Mouse (Mus musculus): Measurements from ENCODE around the gene Ptchd1. TPM values are rescaled to one million over a fixed set of nuclear protein-coding genes. Genes with fewer than 3 reads are reported as not detected.

Ptchd1 gene
- polyA plus RNA-seq, 1 experiment, result 0.53 TPM

- Histone ChIP-seq H3K79me3 (ENCODE audit: low read depth) (no peaks in the 10 kb centered on the region), H3ac (ENCODE audit: control insufficient read depth, insufficient read length, low read depth) (no peak overlapping the region), H3K79me2 (ENCODE audit: control insufficient read depth, insufficient read depth) (no peaks in the 10 kb centered on the region), H3K4me3 (ENCODE audit: insufficient read depth, poor library complexity, severe bottlenecking) (no peak overlapping the region), H3K27me3 (ENCODE audit: control insufficient read depth, insufficient read depth, insufficient read length) (no peaks in the 10 kb centered on the region), H3K36me3 (ENCODE audit: control insufficient read depth, insufficient read depth) (no peaks in the 10 kb centered on the region)
- TF ChIP-seq MYOG (IDR thresholded peaks at IDR 0.05; ENCODE audit: control insufficient read depth, extremely low read depth, insufficient read length) (no peak), USF1 (IDR thresholded peaks at IDR 0.05; ENCODE audit: low read depth) (no peak), FOSL1 (IDR thresholded peaks at IDR 0.05; ENCODE audit: insufficient read depth, low read length, poor library complexity, severe bottlenecking) (no peak), CTCF (IDR thresholded peaks at IDR 0.05; ENCODE audit: control insufficient read depth, insufficient read depth, insufficient read length) (no peak)
Measured at GRCm38 (mm10) chrX:155592467-155592866, 31.1 kb downstream of the Ptchd1 start.

DNA sequence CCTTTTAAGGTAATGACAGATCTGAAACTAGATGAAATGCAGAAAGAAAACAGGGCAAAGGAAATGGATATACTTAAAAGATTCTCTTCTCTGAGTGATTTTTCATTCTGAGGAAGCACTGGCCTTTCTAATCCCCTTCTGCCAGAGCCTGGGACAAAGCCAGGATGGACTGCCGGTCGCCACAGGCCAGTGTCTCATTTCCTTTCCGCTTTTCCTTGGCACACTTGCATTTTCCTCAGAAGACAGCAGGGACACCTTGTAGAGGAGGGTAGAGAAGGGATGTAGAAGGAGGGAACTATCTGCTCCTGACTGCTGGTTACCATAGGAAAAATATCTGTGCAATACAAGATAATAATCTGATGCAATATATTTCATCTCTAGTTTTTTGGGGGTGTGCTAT, 32.1 kb downstream of the Ptchd1 start:
- no peak overlapping the region for H3ac ChIP-seq (ENCODE audit: control insufficient read depth, insufficient read length, low read depth)
- H3K79me3 ChIP-seq (ENCODE audit: low read depth), result no peaks in the 10 kb centered on the region
- no peak for TF ChIP-seq MYOG (IDR thresholded peaks at IDR 0.05; ENCODE audit: control insufficient read depth, extremely low read depth, insufficient read length)
- no peak for TF ChIP-seq FOSL1 (IDR thresholded peaks at IDR 0.05; ENCODE audit: insufficient read depth, low read length, poor library complexity, severe bottlenecking)
- no peak for TF ChIP-seq CTCF (IDR thresholded peaks at IDR 0.05; ENCODE audit: control insufficient read depth, insufficient read depth, insufficient read length)
- no peak for TF ChIP-seq MAX (IDR thresholded peaks at IDR 0.05)
- TF ChIP-seq CEBPB (IDR thresholded peaks at IDR 0.05; ENCODE audit: low read depth), result no peak
- no peak for TF ChIP-seq USF1 (IDR thresholded peaks at IDR 0.05; ENCODE audit: low read depth)
- TF ChIP-seq MYOD1 (IDR thresholded peaks at IDR 0.05; ENCODE audit: control insufficient read depth, insufficient read length, low read depth), result no peak
- H3K36me3 ChIP-seq (ENCODE audit: control insufficient read depth, insufficient read depth), result no peaks in the 10 kb centered on the region
- no peaks in the 10 kb centered on the region for H3K27me3 ChIP-seq (ENCODE audit: control insufficient read depth, insufficient read depth, insufficient read length)
- no peak overlapping the region for H3K4me3 ChIP-seq (ENCODE audit: insufficient read depth, poor library complexity, severe bottlenecking)
- no peaks in the 10 kb centered on the region for H3K79me2 ChIP-seq (ENCODE audit: control insufficient read depth, insufficient read depth)

- H3K4me3 ChIP-seq (ENCODE audit: insufficient read depth, poor library complexity, severe bottlenecking), result no peak overlapping the region
- H3K79me2 ChIP-seq (ENCODE audit: control insufficient read depth, insufficient read depth), result no peaks in the 10 kb centered on the region
- H3K27me3 ChIP-seq (ENCODE audit: control insufficient read depth, insufficient read depth, insufficient read length), result no peaks in the 10 kb centered on the region
- no peaks in the 10 kb centered on the region for H3K79me3 ChIP-seq (ENCODE audit: low read depth)
- no peaks in the 10 kb centered on the region for H3K36me3 ChIP-seq (ENCODE audit: control insufficient read depth, insufficient read depth)
- TF ChIP-seq MYOD1 (IDR thresholded peaks at IDR 0.05; ENCODE audit: control insufficient read depth, insufficient read length, low read depth) (no peak), FOSL1 (IDR thresholded peaks at IDR 0.05; ENCODE audit: insufficient read depth, low read length, poor library complexity, severe bottlenecking) (no peak), MYOG (IDR thresholded peaks at IDR 0.05; ENCODE audit: control insufficient read depth, extremely low read depth, insufficient read length) (no peak), USF1 (IDR thresholded peaks at IDR 0.05; ENCODE audit: low read depth) (no peak), CTCF (IDR thresholded peaks at IDR 0.05; ENCODE audit: control insufficient read depth, insufficient read depth, insufficient read length) (no peak), CEBPB (IDR thresholded peaks at IDR 0.05; ENCODE audit: low read depth) (no peak), MAX (IDR thresholded peaks at IDR 0.05) (no peak)
- no peak overlapping the region for H3ac ChIP-seq (ENCODE audit: control insufficient read depth, insufficient read length, low read depth)
Measured at GRCm38 (mm10) chrX:155584586-155584985, 39.0 kb downstream of the Ptchd1 start.

GRCm38 (mm10) chrX:155579791-155580190, 43.8 kb downstream of the Ptchd1 start:
- Histone ChIP-seq H3K27me3 (ENCODE audit: control insufficient read depth, insufficient read depth, insufficient read length) (no peaks in the 10 kb centered on the region), H3ac (ENCODE audit: control insufficient read depth, insufficient read length, low read depth) (no peak overlapping the region), H3K36me3 (ENCODE audit: control insufficient read depth, insufficient read depth) (no peaks in the 10 kb centered on the region), H3K4me3 (ENCODE audit: insufficient read depth, poor library complexity, severe bottlenecking) (no peak overlapping the region), H3K79me2 (ENCODE audit: control insufficient read depth, insufficient read depth) (no peaks in the 10 kb centered on the region), H3K79me3 (ENCODE audit: low read depth) (no peaks in the 10 kb centered on the region)
- no peak for TF ChIP-seq MAX (IDR thresholded peaks at IDR 0.05)

- H3K79me2 ChIP-seq (ENCODE audit: control insufficient read depth, insufficient read depth), result no peaks in the 10 kb centered on the region
- H3K36me3 ChIP-seq (ENCODE audit: control insufficient read depth, insufficient read depth), result no peaks in the 10 kb centered on the region
Measured at GRCm38 (mm10) chrX:155572396-155572795, 51.2 kb downstream of the Ptchd1 start.

GRCm38 (mm10) chrX:155543780-155544179, 79.8 kb downstream of the Ptchd1 start:
- Histone ChIP-seq H3K27me3 (ENCODE audit: control insufficient read depth, insufficient read depth, insufficient read length) (no peaks in the 10 kb centered on the region), H3K79me3 (ENCODE audit: low read depth) (no peaks in the 10 kb centered on the region), H3K36me3 (ENCODE audit: control insufficient read depth, insufficient read depth) (no peaks in the 10 kb centered on the region), H3K79me2 (ENCODE audit: control insufficient read depth, insufficient read depth) (no peaks in the 10 kb centered on the region), H3ac (ENCODE audit: control insufficient read depth, insufficient read length, low read depth) (no peak overlapping the region), H3K4me3 (ENCODE audit: insufficient read depth, poor library complexity, severe bottlenecking) (no peak overlapping the region)
- TF ChIP-seq MYOG (IDR thresholded peaks at IDR 0.05; ENCODE audit: control insufficient read depth, extremely low read depth, insufficient read length) (no peak), CTCF (IDR thresholded peaks at IDR 0.05; ENCODE audit: control insufficient read depth, insufficient read depth, insufficient read length) (no peak), MAX (IDR thresholded peaks at IDR 0.05) (no peak), MYOD1 (IDR thresholded peaks at IDR 0.05; ENCODE audit: control insufficient read depth, insufficient read length, low read depth) (no peak), CEBPB (IDR thresholded peaks at IDR 0.05; ENCODE audit: low read depth) (no peak), USF1 (IDR thresholded peaks at IDR 0.05; ENCODE audit: low read depth) (no peak), FOSL1 (IDR thresholded peaks at IDR 0.05; ENCODE audit: insufficient read depth, low read length, poor library complexity, severe bottlenecking) (no peak)

More at GRCm38 (mm10) chrX:155572396-155572795, 51.2 kb downstream of the Ptchd1 start:
- Histone ChIP-seq H3ac (ENCODE audit: control insufficient read depth, insufficient read length, low read depth) (no peak overlapping the region), H3K27me3 (ENCODE audit: control insufficient read depth, insufficient read depth, insufficient read length) (no peaks in the 10 kb centered on the region), H3K4me3 (ENCODE audit: insufficient read depth, poor library complexity, severe bottlenecking) (no peak overlapping the region), H3K79me3 (ENCODE audit: low read depth) (no peaks in the 10 kb centered on the region)
- no peak for TF ChIP-seq MYOD1 (IDR thresholded peaks at IDR 0.05; ENCODE audit: control insufficient read depth, insufficient read length, low read depth)
- no peak for TF ChIP-seq CTCF (IDR thresholded peaks at IDR 0.05; ENCODE audit: control insufficient read depth, insufficient read depth, insufficient read length)
- TF ChIP-seq CEBPB (IDR thresholded peaks at IDR 0.05; ENCODE audit: low read depth), result no peak
- TF ChIP-seq MAX (IDR thresholded peaks at IDR 0.05), result no peak
- TF ChIP-seq USF1 (IDR thresholded peaks at IDR 0.05; ENCODE audit: low read depth), result no peak
- TF ChIP-seq FOSL1 (IDR thresholded peaks at IDR 0.05; ENCODE audit: insufficient read depth, low read length, poor library complexity, severe bottlenecking), result no peak
- no peak for TF ChIP-seq MYOG (IDR thresholded peaks at IDR 0.05; ENCODE audit: control insufficient read depth, extremely low read depth, insufficient read length)

Other genes starting within 250 kb of the Ptchd1 start
- not detected for gene Gm15155, start 927 bp upstream of the Ptchd1 start, polyA plus RNA-seq (2012; fragmentation: generic; extraction: Trizol)

Data from C2C12 (cell line).